Mouse (Mus musculus): ENCODE measurements around the gene Atp6ap1. TPM values are rescaled to one million over a fixed set of nuclear protein-coding genes. Genes with fewer than 3 reads are reported as not detected.

Atp6ap1 gene
- polyA plus RNA-seq, 1 experiment from 2014 or later: 103 TPM

GRCm38 (mm10) chrX:74270062-74270901 lies 26.6 kb upstream of the Atp6ap1 start, which contains the start of gene Rpl10:
Gene Rpl10, plus strand, starts transcription at chrX:74270812.
- H3K4me2 ChIP-seq (ENCODE audit: low read length): peak within 1 kb of the TSS; percentile 49
- H3K27me3 ChIP-seq (replicated peaks; ENCODE audit: control insufficient read depth, insufficient read depth, low read length): no peaks in the 10 kb centered on the region
- WGBS: 12% methylated on average over 42 of the region's 42 CpGs
- H3K4me1 ChIP-seq (replicated peaks; ENCODE audit: control insufficient read depth, insufficient read depth, low read length): no peaks in the 10 kb centered on the region
- H3K9me3 ChIP-seq (ENCODE audit: control insufficient read depth, low read length): no peaks in the 10 kb centered on the region
- peak within 1 kb of the TSS; percentile 61 for H3K4me3 ChIP-seq (ENCODE audit: low read depth, low read length)
- peaks cover 8% of the 10 kb centered on the region; the same call in 1 of the 2 replicates for H3K36me3 ChIP-seq (ENCODE audit: control insufficient read depth, insufficient read depth, low read length)
- peak; percentile 93 for DNase-seq (ENCODE audit: low spot score)
- peak; percentile 96 for ATAC-seq (replicated peaks; ENCODE audit: low FRiP score, low TSS enrichment, low read depth)
- peak within 1 kb of the TSS; percentile 94 for H3K27ac ChIP-seq (ENCODE audit: low read depth)
- peak within 1 kb of the TSS; percentile 91 for H3K9ac ChIP-seq (ENCODE audit: low read length)

GRCm38 (mm10) chrX:74270902-74271551 lies 25.9 kb upstream of the Atp6ap1 start:
- H3K27ac ChIP-seq (ENCODE audit: low read depth): peak overlapping the region; percentile 80
- peak overlapping the region; percentile 49 for H3K4me2 ChIP-seq (ENCODE audit: low read length)
- peak; percentile 68 for DNase-seq (ENCODE audit: low spot score)
- no peaks in the 10 kb centered on the region for H3K27me3 ChIP-seq (replicated peaks; ENCODE audit: control insufficient read depth, insufficient read depth, low read length)
- ATAC-seq (replicated peaks; ENCODE audit: low FRiP score, low TSS enrichment, low read depth): no peak
- peak overlapping the region; percentile 91 for H3K9ac ChIP-seq (ENCODE audit: low read length)
- 10% methylated on average over 27 of the region's 27 CpGs for WGBS
- no peaks in the 10 kb centered on the region for H3K4me1 ChIP-seq (replicated peaks; ENCODE audit: control insufficient read depth, insufficient read depth, low read length)
- H3K9me3 ChIP-seq (ENCODE audit: control insufficient read depth, low read length): no peaks in the 10 kb centered on the region
- H3K4me3 ChIP-seq (ENCODE audit: low read depth, low read length): peak overlapping the region; percentile 61
- H3K36me3 ChIP-seq (ENCODE audit: control insufficient read depth, insufficient read depth, low read length): peaks cover 8% of the 10 kb centered on the region; the same call in 1 of the 2 replicates

- peaks cover 8% of the 10 kb centered on the region; the same call in 1 of the 2 replicates for H3K36me3 ChIP-seq (ENCODE audit: control insufficient read depth, insufficient read depth, low read length)
- H3K27me3 ChIP-seq (replicated peaks; ENCODE audit: control insufficient read depth, insufficient read depth, low read length): no peaks in the 10 kb centered on the region
- no peak for ATAC-seq (replicated peaks; ENCODE audit: low FRiP score, low TSS enrichment, low read depth)
- H3K27ac ChIP-seq (ENCODE audit: low read depth): no peak overlapping the region
- no peak overlapping the region for H3K4me2 ChIP-seq (ENCODE audit: low read length)
- H3K4me3 ChIP-seq (ENCODE audit: low read depth, low read length): no peak overlapping the region
- H3K9ac ChIP-seq (ENCODE audit: low read length): no peak overlapping the region
- no peaks in the 10 kb centered on the region for H3K4me1 ChIP-seq (replicated peaks; ENCODE audit: control insufficient read depth, insufficient read depth, low read length)
- no peak for DNase-seq (ENCODE audit: low spot score)
- 36% methylated on average over 10 of the region's 10 CpGs for WGBS
- H3K9me3 ChIP-seq (ENCODE audit: control insufficient read depth, low read length): no peaks in the 10 kb centered on the region
Observed at GRCm38 (mm10) chrX:74273422-74274322, 23.2 kb upstream of the Atp6ap1 start.

- WGBS: 72% methylated on average over 8 of the region's 8 CpGs
- Histone ChIP-seq H3K36me3 (ENCODE audit: control insufficient read depth, insufficient read depth, low read length) (peaks cover 8% of the 10 kb centered on the region; the same call in 1 of the 2 replicates), H3K27ac (ENCODE audit: low read depth) (no peak overlapping the region), H3K4me1 (replicated peaks; ENCODE audit: control insufficient read depth, insufficient read depth, low read length) (no peaks in the 10 kb centered on the region), H3K9me3 (ENCODE audit: control insufficient read depth, low read length) (no peaks in the 10 kb centered on the region), H3K9ac (ENCODE audit: low read length) (no peak overlapping the region), H3K4me2 (ENCODE audit: low read length) (no peak overlapping the region), H3K27me3 (replicated peaks; ENCODE audit: control insufficient read depth, insufficient read depth, low read length) (no peaks in the 10 kb centered on the region), H3K4me3 (ENCODE audit: low read depth, low read length) (no peak overlapping the region)
- ATAC-seq (replicated peaks; ENCODE audit: low FRiP score, low TSS enrichment, low read depth) (no peak), DNase-seq (ENCODE audit: low spot score) (no peak)
Observed at GRCm38 (mm10) chrX:74277916-74278315, 19.0 kb upstream of the Atp6ap1 start.

- H3K9me3 ChIP-seq (ENCODE audit: control insufficient read depth, low read length): no peaks in the 10 kb centered on the region
- 9% methylated on average over 12 of the region's 14 CpGs for WGBS
- no peaks in the 10 kb centered on the region for H3K27me3 ChIP-seq (replicated peaks; ENCODE audit: control insufficient read depth, insufficient read depth, low read length)
- 0 out of 2 replicates have a peak overlapping the region, but pooled peaks have one; percentile 54 for H3K27ac ChIP-seq (ENCODE audit: low read depth)
- peaks cover 4% of the 10 kb centered on the region for H3K36me3 ChIP-seq (ENCODE audit: control insufficient read depth, insufficient read depth, low read length)
- peak overlapping the region; percentile 53 for H3K4me3 ChIP-seq (ENCODE audit: low read depth, low read length)
- no peak for ATAC-seq (replicated peaks; ENCODE audit: low FRiP score, low TSS enrichment, low read depth)
- H3K4me2 ChIP-seq (ENCODE audit: low read length): peak overlapping the region; percentile 64
- peak overlapping the region; percentile 39 for H3K9ac ChIP-seq (ENCODE audit: low read length)
- no peak for DNase-seq (ENCODE audit: low spot score)
- H3K4me1 ChIP-seq (replicated peaks; ENCODE audit: control insufficient read depth, insufficient read depth, low read length): 0 out of 2 replicates have a peak, but pooled peaks cover 5% of the 10 kb centered on the region
Observed at GRCm38 (mm10) chrX:74281041-74281731, 15.7 kb upstream of the Atp6ap1 start.

- H3K4me1 ChIP-seq (replicated peaks; ENCODE audit: control insufficient read depth, insufficient read depth, low read length): 0 out of 2 replicates have a peak, but pooled peaks cover 5% of the 10 kb centered on the region
- DNase-seq (ENCODE audit: low spot score) (peak; percentile 74), ATAC-seq (replicated peaks; ENCODE audit: low FRiP score, low TSS enrichment, low read depth) (peak; percentile 92)
- H3K36me3 ChIP-seq (ENCODE audit: control insufficient read depth, insufficient read depth, low read length): peaks cover 4% of the 10 kb centered on the region
- peak within 1 kb of the TSS; percentile 67 for H3K27ac ChIP-seq (ENCODE audit: low read depth)
- H3K27me3 ChIP-seq (replicated peaks; ENCODE audit: control insufficient read depth, insufficient read depth, low read length): no peaks in the 10 kb centered on the region
- no peaks in the 10 kb centered on the region for H3K9me3 ChIP-seq (ENCODE audit: control insufficient read depth, low read length)
- H3K4me2 ChIP-seq (ENCODE audit: low read length): peak within 1 kb of the TSS; percentile 64
- H3K4me3 ChIP-seq (ENCODE audit: low read depth, low read length): peak within 1 kb of the TSS; percentile 53
- WGBS: 18% methylated on average over 16 of the region's 16 CpGs
- peak within 1 kb of the TSS; percentile 59 for H3K9ac ChIP-seq (ENCODE audit: low read length)
Observed at GRCm38 (mm10) chrX:74281732-74282394, 15.0 kb upstream of the Atp6ap1 start, which contains the start of the genes Taz and Dnase1l1. Gene Taz, plus strand, starts transcription at chrX:74281912. Gene Dnase1l1, minus strand, starts transcription at chrX:74282337.

GRCm38 (mm10) chrX:74282395-74283091 lies 14.4 kb upstream of the Atp6ap1 start:
- no peaks in the 10 kb centered on the region for H3K9me3 ChIP-seq (ENCODE audit: control insufficient read depth, low read length)
- peak overlapping the region; percentile 53 for H3K4me3 ChIP-seq (ENCODE audit: low read depth, low read length)
- DNase-seq (ENCODE audit: low spot score): peak; percentile 84
- WGBS: 18% methylated on average over 39 of the region's 39 CpGs
- peak overlapping the region; percentile 64 for H3K4me2 ChIP-seq (ENCODE audit: low read length)
- peak overlapping the region; percentile 67 for H3K27ac ChIP-seq (ENCODE audit: low read depth)
- ATAC-seq (replicated peaks; ENCODE audit: low FRiP score, low TSS enrichment, low read depth): peak; percentile 73
- peaks cover 4% of the 10 kb centered on the region for H3K36me3 ChIP-seq (ENCODE audit: control insufficient read depth, insufficient read depth, low read length)
- peak overlapping the region; percentile 59 for H3K9ac ChIP-seq (ENCODE audit: low read length)
- 0 out of 2 replicates have a peak, but pooled peaks cover 5% of the 10 kb centered on the region for H3K4me1 ChIP-seq (replicated peaks; ENCODE audit: control insufficient read depth, insufficient read depth, low read length)
- no peaks in the 10 kb centered on the region for H3K27me3 ChIP-seq (replicated peaks; ENCODE audit: control insufficient read depth, insufficient read depth, low read length)

All from intestine, embryonic 14.5 days (tissue).